Mouse (Mus musculus) left cerebral cortex, adult 18-20 months (tissue): Measurements from ENCODE around the gene Zfp346. TPM values are rescaled to one million over a fixed set of nuclear protein-coding genes. Genes with fewer than 3 reads are reported as not detected.

Experiments
- DNase-seq, 2 experiments: peaks; one replicate each; pipeline ENCODE4 v3.0.0; 2021 to 2022; ENCODE audit warnings: low spot score in 2 of 2, mixed read lengths in 1 of 2
- total RNA-seq, 2 experiments: library from RNA; stranded (reverse); gene quantifications; 2 replicates each; pipeline ENCODE4 v1.2.3; 2021

Zfp346 gene
- total RNA-seq, 2 experiments from 2014 or later: 38.3 to 39.7 TPM

GRCm38 (mm10) chr13:55140271-55140670 lies 35.2 kb downstream of the Zfp346 start:
- DNase-seq: no peak

- no peak for DNase-seq
Measured at GRCm38 (mm10) chr13:55152621-55153415, 47.7 kb downstream of the Zfp346 start, which contains the start of gene Fgfr4. Gene Fgfr4, plus strand, starts transcription at chr13:55152640.

- no peak for DNase-seq
Measured at GRCm38 (mm10) chr13:55153951-55154350, 48.8 kb downstream of the Zfp346 start.

GRCm38 (mm10) chr13:55162365-55162764 lies 57.3 kb downstream of the Zfp346 start:
- DNase-seq: no peak

GRCm38 (mm10) chr13:55163553-55163952 lies 58.4 kb downstream of the Zfp346 start:
- DNase-seq: no peak

- no peak for DNase-seq
Measured at GRCm38 (mm10) chr13:55165831-55166339, 60.8 kb downstream of the Zfp346 start.

- DNase-seq: no peak
Measured at GRCm38 (mm10) chr13:55166806-55167725, 62.0 kb downstream of the Zfp346 start.

- no peak for DNase-seq
Measured at GRCm38 (mm10) chr13:55167798-55168197, 62.7 kb downstream of the Zfp346 start.

- DNase-seq: no peak
Measured at GRCm38 (mm10) chr13:55168255-55168654, 63.1 kb downstream of the Zfp346 start.

- DNase-seq: peak in 1 of 2 experiments; percentile 43
Measured at GRCm38 (mm10) chr13:55168958-55169369, 63.9 kb downstream of the Zfp346 start.

GRCm38 (mm10) chr13:55171517-55172335 lies 66.6 kb downstream of the Zfp346 start:
- DNase-seq: peak; percentile 38 to 41

- DNase-seq: no peak
Measured at GRCm38 (mm10) chr13:55172336-55172770, 67.2 kb downstream of the Zfp346 start.

- DNase-seq: no peak
Measured at GRCm38 (mm10) chr13:55174347-55174746, 69.2 kb downstream of the Zfp346 start.

- DNase-seq: no peak
Measured at GRCm38 (mm10) chr13:55176265-55176664, 71.2 kb downstream of the Zfp346 start.

- DNase-seq: no peak
Measured at GRCm38 (mm10) chr13:55177903-55178496, 72.9 kb downstream of the Zfp346 start.

- DNase-seq: peak; percentile 70 to 76
Measured at GRCm38 (mm10) chr13:55178556-55178955, 73.4 kb downstream of the Zfp346 start.

GRCm38 (mm10) chr13:55179591-55179990 lies 74.5 kb downstream of the Zfp346 start:
- no peak for DNase-seq

GRCm38 (mm10) chr13:55181786-55182172 lies 76.7 kb downstream of the Zfp346 start:
- DNase-seq: no peak

GRCm38 (mm10) chr13:55182173-55182894 lies 77.2 kb downstream of the Zfp346 start:
- DNase-seq: peak; percentile 54 to 68

- no peak for DNase-seq
Measured at GRCm38 (mm10) chr13:55183382-55183781, 78.3 kb downstream of the Zfp346 start.
